ENCODE assay signal across 9 mouse cellular contexts in the genomic region with DNA sequence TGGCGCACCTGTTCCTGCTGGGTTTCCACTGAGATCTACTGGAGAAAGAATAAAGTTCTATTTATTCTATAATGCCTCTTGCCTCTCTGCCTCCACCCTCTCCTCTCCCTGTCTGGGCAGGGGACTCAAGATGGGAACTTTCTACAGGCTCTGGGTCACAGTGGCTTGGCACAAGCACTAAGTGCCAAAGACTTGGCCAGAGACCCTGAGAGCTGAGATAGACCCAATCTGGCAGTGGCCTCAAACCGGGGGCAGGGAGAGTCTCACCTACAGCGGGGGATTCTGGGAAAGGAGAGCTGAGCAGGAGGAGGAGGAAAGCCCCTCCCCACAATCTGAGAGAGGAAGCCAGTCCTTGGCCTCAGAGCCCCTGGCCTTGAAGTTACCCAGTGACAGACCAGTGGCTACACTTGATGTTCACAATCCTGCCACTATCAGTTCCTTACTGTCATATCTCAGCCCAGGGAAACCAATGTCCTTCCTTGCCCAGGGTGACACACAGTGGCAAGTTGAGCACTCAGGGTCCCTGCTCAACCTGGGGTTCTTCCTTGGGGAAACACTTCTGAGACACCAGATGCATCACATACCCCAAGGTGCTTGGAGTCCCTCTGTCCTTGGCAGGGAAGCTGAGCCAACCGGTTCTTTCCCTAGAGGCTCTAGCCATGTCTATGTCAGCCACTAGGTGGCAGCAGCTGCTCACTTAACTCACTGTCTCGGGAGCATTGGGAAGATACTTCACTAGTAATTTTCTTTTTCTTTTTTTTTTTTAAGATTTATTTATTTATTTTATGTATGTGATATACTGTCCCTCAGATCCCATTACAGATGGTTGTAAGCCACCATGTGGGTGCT. TPM values are rescaled to one million over a fixed set of nuclear protein-coding genes. Genes with fewer than 3 reads are reported as not detected.
A peak's percentile ranks its signal among the peaks of the same experiment; 100 is the strongest.
DNase-seq lines count a peak whose midpoint lies in the region; ATAC-seq and TF ChIP-seq lines count a peak whose summit lies in the region.
"Had no signal": no experiment of that assay in that cellular context is flagged by ENCODE, and none has a peak within 500 bp of the region (broad histone marks: within the 10 kb centered on the region; RNA-seq: fewer than 3 reads in every experiment).

No protein-coding gene starts in this region.

- peak; percentile 87 for TF ChIP-seq CTCF in kidney, adult 2 months (conservative IDR thresholded peaks at IDR 0.05; ENCODE audit: insufficient read depth, insufficient read length, low read depth, low read length)
- peak; percentile 82 to 95 (median 89) for TF ChIP-seq CTCF in MEL (IDR thresholded peaks at IDR 0.05 in 2 of 3, conservative IDR thresholded peaks at IDR 0.05 in 1 of 3; ENCODE audit: control insufficient read depth in 1 of 3, insufficient read depth in 1 of 3, low read depth in 2 of 3, low read length in 3 of 3, poor library complexity in 1 of 3, severe bottlenecking in 1 of 3)

- TF ChIP-seq EP300 in MEL (IDR thresholded peaks at IDR 0.05; ENCODE audit: low read depth in 1 of 2, low read length in 2 of 2): no peak

- WGBS in kidney, adult 2 months: 52% methylated on average over 5 of the region's 5 CpGs
- WGBS in kidney, embryonic 14.5 days: 56% methylated on average over 5 of the region's 5 CpGs

- H3K27ac ChIP-seq in kidney, adult 2 months (ENCODE audit: insufficient read depth, low read depth, low read length): no peak overlapping the region
- no peak overlapping the region for H3K27ac ChIP-seq in kidney, embryonic 14.5 days (ENCODE audit: low read depth, low read length)
- H3K27ac ChIP-seq in MEL (ENCODE audit: control insufficient read depth, low read depth, low read length): no peak overlapping the region

- H3K36me3 ChIP-seq in kidney, adult 2 months (ENCODE audit: control insufficient read depth, insufficient read depth, low read length): no peaks in the 10 kb centered on the region
- H3K36me3 ChIP-seq in kidney, embryonic 14.5 days (ENCODE audit: control insufficient read depth, insufficient read depth, low read length): peaks cover 46% of the 10 kb centered on the region
- 0 out of 4 replicates have a peak, but pooled peaks cover 0 to 3% of the 10 kb centered on the region in 2 experiments for H3K36me3 ChIP-seq in MEL (ENCODE audit: control insufficient read depth in 1 of 2, insufficient read depth in 2 of 2, low read length in 2 of 2)
- H3K36me3 ChIP-seq in myocyte (ENCODE audit: control insufficient read depth, insufficient read depth): peaks cover 24% of the 10 kb centered on the region

- H3K79me2 ChIP-seq in MEL (ENCODE audit: control insufficient read depth, insufficient read depth, low read length, poor library complexity) (no peaks in the 10 kb centered on the region), myocyte (ENCODE audit: control insufficient read depth, insufficient read depth) (no peaks in the 10 kb centered on the region)

- no peak overlapping the region for H3ac ChIP-seq in myocyte (ENCODE audit: control insufficient read depth, insufficient read length)

- no peaks in the 10 kb centered on the region for H3K27me3 ChIP-seq in kidney, adult 2 months (replicated peaks; ENCODE audit: control insufficient read depth, insufficient read depth, low read length)
- no peaks in the 10 kb centered on the region for H3K27me3 ChIP-seq in kidney, embryonic 14.5 days (ENCODE audit: control insufficient read depth, insufficient read depth, low read length)
- no peaks in the 10 kb centered on the region for H3K27me3 ChIP-seq in MEL (ENCODE audit: control insufficient read depth in 1 of 2, insufficient read depth in 2 of 2, low read length in 2 of 2)
- no peaks in the 10 kb centered on the region for H3K27me3 ChIP-seq in myocyte (ENCODE audit: control insufficient read depth, insufficient read depth, insufficient read length)

- no peak overlapping the region for H3K9ac ChIP-seq in kidney, embryonic 14.5 days (ENCODE audit: low read depth, low read length)
- H3K9ac ChIP-seq in MEL (ENCODE audit: control insufficient read depth, low read depth, low read length, poor library complexity, severe bottlenecking): no peak overlapping the region

- H3K4me2 ChIP-seq in kidney, embryonic 14.5 days (replicated peaks; ENCODE audit: low read depth, low read length): no peak overlapping the region
- no peak overlapping the region for H3K4me2 ChIP-seq in myocyte (ENCODE audit: low read depth)

- intact Hi-C loops in left cerebral cortex, postnatal 36 days (cut with DNase I): no loop called here

- no peak for TF ChIP-seq POLR2A in kidney, adult 2 months (IDR thresholded peaks at IDR 0.05; ENCODE audit: low read depth, low read length)
- TF ChIP-seq POLR2A in MEL (IDR thresholded peaks at IDR 0.05; ENCODE audit: control insufficient read depth in 1 of 2, insufficient read depth in 1 of 2, low read depth in 1 of 2, low read length in 2 of 2, poor library complexity in 1 of 2) (no peak), myocyte (IDR thresholded peaks at IDR 0.05; ENCODE audit: insufficient read length, low read depth) (no peak)

- DNase-seq in kidney, adult 2 months: peak; percentile 78
- DNase-seq in MEL (ENCODE audit: low read depth, low spot score): peak; percentile 89
- DNase-seq in cerebellum, adult 9-11 months: peak; percentile 77
- peak; percentile 78 to 80 for DNase-seq in left cerebral cortex, postnatal 36 days (ENCODE audit: low spot score in 2 of 2)
- DNase-seq in thymus, postnatal 0 days (ENCODE audit: low spot score): peak; percentile 78

- H3K4me3 ChIP-seq in kidney, adult 2 months (ENCODE audit: insufficient read depth, low read depth, low read length): no peak overlapping the region
- no peak overlapping the region for H3K4me3 ChIP-seq in kidney, embryonic 14.5 days (ENCODE audit: low read length)
- H3K4me3 ChIP-seq in MEL (ENCODE audit: control insufficient read depth in 1 of 2, insufficient read depth in 1 of 2, low read depth in 2 of 2, low read length in 2 of 2): no peak overlapping the region
- no peak overlapping the region for H3K4me3 ChIP-seq in myocyte
- H3K4me3 ChIP-seq: erythroblast, embryonic 14.5 days had no signal

- 0 out of 2 replicates have a peak, but pooled peaks cover 9% of the 10 kb centered on the region for H3K4me1 ChIP-seq in kidney, adult 2 months (ENCODE audit: control insufficient read depth, insufficient read depth, low read length)
- H3K4me1 ChIP-seq in kidney, embryonic 14.5 days (ENCODE audit: control insufficient read depth, insufficient read depth, low read length): peaks cover 11% of the 10 kb centered on the region
- H3K4me1 ChIP-seq in MEL (ENCODE audit: control insufficient read depth in 1 of 2, insufficient read depth in 2 of 2, low read length in 2 of 2): peaks cover 0 to 6% of the 10 kb centered on the region in 2 experiments; a peak in 3 of 4 replicates

- TF ChIP-seq RAD21 in MEL (IDR thresholded peaks at IDR 0.05; ENCODE audit: low read depth, low read length): peak; percentile 91

- H3K9me3 ChIP-seq in kidney, embryonic 14.5 days (ENCODE audit: control insufficient read depth, low read length): no peaks in the 10 kb centered on the region
- H3K9me3 ChIP-seq in MEL (replicated peaks; ENCODE audit: insufficient read depth, low read length): no peaks in the 10 kb centered on the region

- ATAC-seq in kidney, embryonic 14.5 days (ENCODE audit: low FRiP score, low TSS enrichment): no peak
- ATAC-seq in granulocyte monocyte progenitor cell, adult 5-6 weeks (replicated peaks; ENCODE audit: poor library complexity, severe bottlenecking): peak; percentile 60

TF ChIP-seq in MEL, 35 proteins besides CTCF, POLR2A, EP300 and RAD21 (continues in another document):
- no peak for TF ChIP-seq ZKSCAN1 (IDR thresholded peaks at IDR 0.05; ENCODE audit: low read depth, low read length)
- no peak for TF ChIP-seq ZMIZ1 (IDR thresholded peaks at IDR 0.05; ENCODE audit: low read depth, low read length)

TF ChIP-seq in myocyte, 11 proteins besides CTCF, POLR2A, EP300 and RAD21 (continues in another document):
- TF ChIP-seq SRF (IDR thresholded peaks at IDR 0.05; ENCODE audit: control insufficient read depth, insufficient read length, low read depth): no peak

RNA-seq across cellular contexts. Expression of gene Gjd3, which starts 7.7 kb away (rescaled TPM):
- polyA plus RNA-seq in kidney, adult 2 months (2012; rRNA removed): 0.34 and 0.57 TPM in 2 replicates
- 0.64 TPM in 1 of 2 replicates, not detected in the other for polyA plus RNA-seq in kidney, embryonic 14.5 days (2014; fragmentation: Nextera tagmentation; extraction: Ambion mirVana)
- total RNA-seq in MEL (2012; rRNA removed): not detected in 2 replicates
- polyA plus RNA-seq in MEL (2012; ENCODE audit: insufficient read depth in 1 of 2, insufficient read length in 2 of 2, low read depth in 1 of 2, low replicate concordance in 2 of 2, missing spikeins in 1 of 2) (not detected), myocyte (2012; fragmentation: generic; extraction: Trizol) (0.05 TPM)
- not detected in 2 replicates for total RNA-seq in granulocyte monocyte progenitor cell, adult 5-6 weeks (2014; fragmentation: Nextera tagmentation)
- total RNA-seq in granulocyte monocyte progenitor cell, adult 5-6 weeks (2017): 1.8 TPM in 1 of 2 replicates, not detected in the other
- total RNA-seq in left cerebral cortex, postnatal 36 days (2021): 1 to 10 TPM; 2.0 TPM
- 0.27 and 0.51 TPM in 2 replicates for polyA plus RNA-seq in thymus, postnatal 0 days (2015; fragmentation: Nextera tagmentation; extraction: Ambion mirVana)
- polyA plus RNA-seq: erythroblast, embryonic 14.5 days had no signal

RNA-seq across cellular contexts. Expression of gene Rara, which starts 47.5 kb away (rescaled TPM):
- 18.0 and 19.6 TPM in 2 replicates for polyA plus RNA-seq in kidney, adult 2 months (2012; rRNA removed)
- polyA plus RNA-seq in kidney, embryonic 14.5 days (2014; fragmentation: Nextera tagmentation; extraction: Ambion mirVana): 27.7 and 36.7 TPM in 2 replicates
- total RNA-seq in MEL (2012; rRNA removed): 9.8 and 12.1 TPM in 2 replicates
- polyA plus RNA-seq in MEL (2012; ENCODE audit: insufficient read depth in 1 of 2, insufficient read length in 2 of 2, low read depth in 1 of 2, low replicate concordance in 2 of 2, missing spikeins in 1 of 2) (10 to 100 TPM in 1 of 2 experiments, not detected in 1; 13.7 TPM), myocyte (2012; fragmentation: generic; extraction: Trizol) (27.3 TPM)
- 3.8 and 8.8 TPM in 2 replicates for total RNA-seq in granulocyte monocyte progenitor cell, adult 5-6 weeks (2014; fragmentation: Nextera tagmentation)
- 1.9 and 3.1 TPM in 2 replicates for total RNA-seq in granulocyte monocyte progenitor cell, adult 5-6 weeks (2017)
- 10 to 100 TPM; 10.5 to 11.6 TPM for total RNA-seq in left cerebral cortex, postnatal 36 days (2021)
- polyA plus RNA-seq in thymus, postnatal 0 days (2015; fragmentation: Nextera tagmentation; extraction: Ambion mirVana): 40.4 and 41.0 TPM in 2 replicates

RNA-seq across cellular contexts. Expression of gene Top2a, which starts 48.9 kb away (rescaled TPM):
- polyA plus RNA-seq in kidney, adult 2 months (2012; rRNA removed): 0.72 and 1.1 TPM in 2 replicates
- polyA plus RNA-seq in kidney, embryonic 14.5 days (2014; fragmentation: Nextera tagmentation; extraction: Ambion mirVana): 284 and 300 TPM in 2 replicates
- total RNA-seq in MEL (2012; rRNA removed): 443 and 477 TPM in 2 replicates
- polyA plus RNA-seq in MEL (2012; ENCODE audit: insufficient read depth in 1 of 2, insufficient read length in 2 of 2, low read depth in 1 of 2, low replicate concordance in 2 of 2, missing spikeins in 1 of 2) (100 to 1,000 TPM; 395 to 643 TPM), myocyte (2012; fragmentation: generic; extraction: Trizol) (39.9 TPM)
- total RNA-seq in granulocyte monocyte progenitor cell, adult 5-6 weeks (2014; fragmentation: Nextera tagmentation): 216 and 220 TPM in 2 replicates
- total RNA-seq in granulocyte monocyte progenitor cell, adult 5-6 weeks (2017): 674 and 681 TPM in 2 replicates
- 1 to 10 TPM in 1 of 2 experiments, under 1 TPM in 1; 0.66 to 1.8 TPM for total RNA-seq in left cerebral cortex, postnatal 36 days (2021)
- 298 and 329 TPM in 2 replicates for polyA plus RNA-seq in thymus, postnatal 0 days (2015; fragmentation: Nextera tagmentation; extraction: Ambion mirVana)

Comparison
In these comparisons a context has a peak if more than half of its experiments do, and no peak if none do; other contexts are left out.
1. RNA of gene Top2a, which starts 48.9 kb away (polyA plus RNA-seq): 395 to 643 TPM in MEL, 298 to 329 TPM in thymus, postnatal 0 days, 284 to 300 TPM in kidney, embryonic 14.5 days and 39.9 TPM in myocyte (single experiment); 0.72 to 1.1 TPM in kidney, adult 2 months; every median in the first group is over 10 times any median in the second.
2. Peak in every context shown above with its lines, with median percentiles within 50 percentile points of each other: DNase-seq.